Mouse (Mus musculus): ENCODE measurements around the gene Rb1.

DNA sequence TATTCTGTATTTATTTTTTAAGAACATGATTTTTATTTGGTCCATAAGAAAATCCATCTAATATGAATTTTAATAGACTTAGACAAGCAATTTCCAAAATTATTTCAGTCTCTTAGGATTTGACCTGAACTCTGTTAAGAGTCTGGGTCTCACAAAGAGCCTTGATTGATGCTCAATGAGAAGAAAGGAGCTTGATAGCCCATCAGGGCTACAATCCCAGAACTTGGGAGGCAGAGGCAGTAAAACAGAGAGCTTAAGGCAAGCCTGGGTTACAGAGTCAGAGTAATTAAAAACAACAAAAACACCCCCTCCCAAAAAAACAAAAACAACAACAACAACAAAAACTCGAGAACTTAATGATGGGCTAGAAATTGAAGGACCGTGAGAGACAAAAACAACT lies 1.7 kb downstream of the Rb1 start:
- TF ChIP-seq MAX (IDR thresholded peaks at IDR 0.05) (no peak), FOSL1 (IDR thresholded peaks at IDR 0.05; ENCODE audit: insufficient read depth, low read length, poor library complexity, severe bottlenecking) (no peak), CTCF (IDR thresholded peaks at IDR 0.05; ENCODE audit: control insufficient read depth, insufficient read depth, insufficient read length) (no peak), USF1 (IDR thresholded peaks at IDR 0.05; ENCODE audit: low read depth) (no peak), MYOG (IDR thresholded peaks at IDR 0.05; ENCODE audit: control insufficient read depth, extremely low read depth, insufficient read length) (no peak), MYOD1 (IDR thresholded peaks at IDR 0.05; ENCODE audit: control insufficient read depth, insufficient read length, low read depth) (no peak), CEBPB (IDR thresholded peaks at IDR 0.05; ENCODE audit: low read depth) (no peak)

All from C2C12 (cell line).